Mouse (Mus musculus) 3T3-L1 (cell line): ENCODE results near the gene Necab3.
A peak's percentile ranks its signal among the peaks of the same experiment; 100 is the strongest.

Experiments used
- DNase-seq: peaks from one replicate; pipeline ENCODE4 v3.0.0-alpha.2; 2015; ENCODE audit warnings: low read depth, low spot score

The Necab3 gene

GRCm38 (mm10) chr2:154558264-154559039 is at the start of gene Necab3:
Necab3 (minus strand) TSS chr2:154558890.
- DNase-seq: no peak

GRCm38 (mm10) chr2:154606965-154607364 is 48.3 kb upstream of the Necab3 start:
- DNase-seq: no peak

GRCm38 (mm10) chr2:154604156-154604555 is 45.5 kb upstream of the Necab3 start:
- no peak for DNase-seq

- peak; percentile 100 for DNase-seq
These were observed 45.0 kb upstream of the Necab3 start, which contains the start of gene Pxmp4 for GRCm38 (mm10) chr2:154603638-154604153. Pxmp4 (minus strand) TSS chr2:154603708.

- DNase-seq: no peak
These were observed 44.4 kb upstream of the Necab3 start for GRCm38 (mm10) chr2:154603007-154603637.

- no peak for DNase-seq
These were observed 42.6 kb upstream of the Necab3 start for GRCm38 (mm10) chr2:154601324-154601723.

- no peak for DNase-seq
These were observed 41.9 kb upstream of the Necab3 start for GRCm38 (mm10) chr2:154600586-154600985.

- DNase-seq: no peak
These were observed 38.7 kb upstream of the Necab3 start for GRCm38 (mm10) chr2:154597399-154597798.

GRCm38 (mm10) chr2:154595775-154596174 is 37.1 kb upstream of the Necab3 start:
- peak; percentile 37 for DNase-seq

GRCm38 (mm10) chr2:154593025-154593424 is 34.3 kb upstream of the Necab3 start:
- peak; percentile 51 for DNase-seq

GRCm38 (mm10) chr2:154591239-154591638 is 32.5 kb upstream of the Necab3 start:
- no peak for DNase-seq

GRCm38 (mm10) chr2:154589051-154589450 is 30.4 kb upstream of the Necab3 start:
- DNase-seq: no peak

- DNase-seq: peak; percentile 55
These were observed 27.7 kb upstream of the Necab3 start for GRCm38 (mm10) chr2:154586405-154586804.

- no peak for DNase-seq
These were observed 26.4 kb upstream of the Necab3 start for GRCm38 (mm10) chr2:154584931-154585601.

GRCm38 (mm10) chr2:154583906-154584872 is 25.5 kb upstream of the Necab3 start:
- DNase-seq: no peak

GRCm38 (mm10) chr2:154581421-154581820 is 22.7 kb upstream of the Necab3 start:
- DNase-seq: no peak

- peak; percentile 26 for DNase-seq
These were observed 21.9 kb upstream of the Necab3 start for GRCm38 (mm10) chr2:154580586-154580985.

- DNase-seq: no peak
These were observed 19.0 kb upstream of the Necab3 start for GRCm38 (mm10) chr2:154577744-154578067.

- DNase-seq: no peak
These were observed 18.4 kb upstream of the Necab3 start for GRCm38 (mm10) chr2:154576876-154577743.

GRCm38 (mm10) chr2:154574271-154574670 is 15.6 kb upstream of the Necab3 start:
- DNase-seq: no peak
